Mouse (Mus musculus) liver, adult 2 months (tissue): ENCODE measurements around the gene Apof.

Source experiments
- CTCF ChIP-seq: fragments of 200-500 bp; IDR thresholded peaks from 2 replicates; pipeline ENCODE4 v1.5.1; 2011; ENCODE audit warnings: low read depth, low read length, control low read depth
- POLR2A ChIP-seq: fragments of 200-500 bp; IDR thresholded peaks from 2 replicates; pipeline ENCODE4 v1.6.1; 2011; ENCODE audit warnings: low read length, control low read depth; ENCODE audit not compliant: insufficient read depth; ENCODE audit errors: extremely low read depth

GRCm38 (mm10) chr10:128297221-128297620, 28.8 kb downstream of the Apof start:
- no peak for TF ChIP-seq CTCF
- TF ChIP-seq POLR2A: no peak
